In the genomic region with DNA sequence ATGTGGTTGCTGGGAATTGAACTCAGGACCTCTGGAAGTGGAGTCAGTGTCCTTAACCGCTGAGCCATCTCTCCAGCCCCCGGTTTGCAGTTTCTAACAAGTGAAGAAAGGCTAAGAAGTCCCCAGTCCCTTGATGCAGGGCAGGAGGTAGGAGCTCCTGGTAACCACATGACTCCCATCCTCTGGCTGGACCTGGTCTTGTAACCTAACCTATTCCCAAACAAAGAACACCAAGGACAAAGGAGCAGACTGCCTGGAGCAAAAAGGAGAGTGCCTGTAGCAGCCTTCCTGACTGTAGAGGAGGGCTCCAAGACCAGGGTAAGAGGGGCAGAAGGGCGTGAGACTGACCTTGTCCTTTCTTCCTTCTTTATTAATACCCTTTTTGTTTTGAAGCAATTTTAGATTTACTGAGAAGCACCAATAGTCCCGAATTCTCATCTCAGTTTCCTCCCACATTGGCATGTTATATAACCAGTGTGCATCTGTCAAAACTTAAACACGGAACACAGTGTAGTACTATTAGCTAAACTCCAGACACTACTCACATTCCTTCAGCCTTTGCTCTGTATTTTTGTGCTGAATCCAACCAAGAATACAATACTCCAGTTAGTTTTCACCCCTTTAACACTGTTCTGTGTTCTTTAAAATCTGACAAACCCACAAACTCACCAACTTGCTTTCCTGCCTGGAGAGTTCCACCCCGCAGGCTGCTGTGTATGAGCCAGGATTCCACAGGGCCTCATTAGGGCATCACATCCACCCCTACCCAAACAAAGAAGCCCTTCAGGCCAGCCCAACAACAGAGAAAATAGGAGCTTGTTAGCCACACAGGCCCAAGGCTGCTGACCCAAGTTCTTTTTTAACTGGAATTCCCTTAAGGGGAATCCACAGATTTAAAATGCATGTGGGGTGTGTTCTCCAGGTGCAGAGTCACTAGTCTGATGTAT, we compare ENCODE assay signal across 10 mouse cellular contexts. TPM values are rescaled to one million over a fixed set of nuclear protein-coding genes. Genes with fewer than 3 reads are reported as not detected.
DNase-seq lines count a peak whose midpoint lies in the region; ATAC-seq lines count a peak whose summit lies in the region.
"Had no signal": no experiment of that assay in that cellular context is flagged by ENCODE, and none has a peak within 500 bp of the region (broad histone marks: within the 10 kb centered on the region; RNA-seq: fewer than 3 reads in every experiment).

No protein-coding gene starts in this region.

- H3K9ac ChIP-seq in embryonic facial prominence, embryonic 13.5 days: 0 out of 2 replicates have a peak overlapping the region, but pooled peaks have one; percentile 32
- H3K9ac ChIP-seq in neural tube, embryonic 15.5 days (replicated peaks): no peak overlapping the region
- H3K9ac ChIP-seq: heart, embryonic 15.5 days had no signal

- 33% methylated on average over 6 of the region's 6 CpGs for WGBS in embryonic facial prominence, embryonic 13.5 days
- WGBS in neural tube, embryonic 15.5 days: 71% methylated on average over 6 of the region's 6 CpGs

- H3K27ac ChIP-seq in embryonic facial prominence, embryonic 13.5 days: peak overlapping the region; percentile 87
- H3K27ac ChIP-seq in neural tube, embryonic 15.5 days (replicated peaks): peak overlapping the region; percentile 79

- H3K4me1 ChIP-seq in embryonic facial prominence, embryonic 13.5 days: peaks cover 55% of the 10 kb centered on the region
- H3K4me1 ChIP-seq in neural tube, embryonic 15.5 days: peaks cover 53% of the 10 kb centered on the region

- ATAC-seq in embryonic facial prominence, embryonic 13.5 days (ENCODE audit: insufficient number of reproducible peaks, insufficient read depth, low FRiP score, low TSS enrichment, low read depth): peak; percentile 52; the same call in 1 of the 2 replicates
- ATAC-seq in neural tube, embryonic 15.5 days (ENCODE audit: low FRiP score): no peak
- ATAC-seq in activated CD4-positive, CD25-positive, alpha-beta regulatory T cell, adult 4 months: no peak

- H3K4me2 ChIP-seq in embryonic facial prominence, embryonic 13.5 days: no peak overlapping the region
- no peak overlapping the region for H3K4me2 ChIP-seq in neural tube, embryonic 15.5 days
- H3K4me2 ChIP-seq: heart, embryonic 15.5 days had no signal

- H3K9me3 ChIP-seq in embryonic facial prominence, embryonic 13.5 days: no peaks in the 10 kb centered on the region
- no peaks in the 10 kb centered on the region for H3K9me3 ChIP-seq in neural tube, embryonic 15.5 days (replicated peaks)
- H3K9me3 ChIP-seq: heart, embryonic 15.5 days had no signal

- H3K27me3 ChIP-seq in embryonic facial prominence, embryonic 13.5 days: no peaks in the 10 kb centered on the region
- H3K27me3 ChIP-seq in neural tube, embryonic 15.5 days (replicated peaks): no peaks in the 10 kb centered on the region
- H3K27me3 ChIP-seq: heart, embryonic 15.5 days had no signal

- H3K4me3 ChIP-seq in embryonic facial prominence, embryonic 13.5 days: no peak overlapping the region
- no peak overlapping the region for H3K4me3 ChIP-seq in neural tube, embryonic 15.5 days (replicated peaks)
- H3K4me3 ChIP-seq: heart, embryonic 15.5 days; myocyte had no signal

- no peaks in the 10 kb centered on the region for H3K36me3 ChIP-seq in embryonic facial prominence, embryonic 13.5 days
- H3K36me3 ChIP-seq in neural tube, embryonic 15.5 days: no peaks in the 10 kb centered on the region
- H3K36me3 ChIP-seq: heart, embryonic 15.5 days had no signal

- DNase-seq in left cerebral cortex, adult 11 months (ENCODE audit: low spot score): peak; percentile 58
- DNase-seq in left cerebral cortex, postnatal 36 days (ENCODE audit: low spot score in 2 of 2): no peak
- DNase-seq in layer of hippocampus, adult 9-11 months: peak; percentile 75
- no peak for DNase-seq in gastrocnemius, postnatal 10 days
- DNase-seq in spleen, postnatal 36 days (ENCODE audit: low spot score in 2 of 2): no peak

- intact Hi-C loops in left cerebral cortex, postnatal 36 days (cut with DNase I): loop anchor here (5.0 to 10.0 kb wide), 3 partner anchors 42 to 189 kb away; a partner anchor contains a TSS

RNA-seq across cellular contexts. Expression of a gene that starts 58.7 kb away (rescaled TPM):
- total RNA-seq in left cerebral cortex, postnatal 36 days (2021): 100 to 1,000 TPM; 216 to 221 TPM
- 27.8 and 29.5 TPM in 2 replicates for polyA plus RNA-seq in embryonic facial prominence, embryonic 13.5 days (2015; fragmentation: Nextera tagmentation; extraction: Ambion mirVana)
- polyA plus RNA-seq in neural tube, embryonic 15.5 days (2015; fragmentation: Nextera tagmentation; extraction: Ambion mirVana): 66.3 and 68.9 TPM in 2 replicates
- 10 to 100 TPM; 15.2 to 20.8 TPM for polyA plus RNA-seq in activated CD4-positive, CD25-positive, alpha-beta regulatory T cell, adult 4 months (2017; shearing (Covaris generic))
- total RNA-seq in gastrocnemius, postnatal 10 days (2021): 10 to 100 TPM; 38.6 to 45.1 TPM

RNA-seq across cellular contexts. Expression of a gene that starts 59.2 kb away (rescaled TPM):
- 10 to 100 TPM in 1 of 2 experiments, 1 to 10 TPM in 1; 9.6 to 12.3 TPM for total RNA-seq in left cerebral cortex, postnatal 36 days (2021)
- polyA plus RNA-seq in embryonic facial prominence, embryonic 13.5 days (2015; fragmentation: Nextera tagmentation; extraction: Ambion mirVana): 2.4 and 2.7 TPM in 2 replicates
- polyA plus RNA-seq in neural tube, embryonic 15.5 days (2015; fragmentation: Nextera tagmentation; extraction: Ambion mirVana): 5.3 and 6.2 TPM in 2 replicates
- under 1 TPM; 0.22 to 0.34 TPM for polyA plus RNA-seq in activated CD4-positive, CD25-positive, alpha-beta regulatory T cell, adult 4 months (2017; shearing (Covaris generic))
- total RNA-seq in gastrocnemius, postnatal 10 days (2021): 1 to 10 TPM; 1.3 to 1.6 TPM

Comparison
In these comparisons a context has a peak if more than half of its experiments do, and no peak if none do; other contexts are left out.
1. DNase-seq: peak in left cerebral cortex, adult 11 months (single experiment) and layer of hippocampus, adult 9-11 months (single experiment); none in left cerebral cortex, postnatal 36 days (0 of 2), gastrocnemius, postnatal 10 days (single experiment) and spleen, postnatal 36 days (0 of 2).